Mouse (Mus musculus): ENCODE results near the gene Aldh3b2. TPM values are rescaled to one million over a fixed set of nuclear protein-coding genes. Genes with fewer than 3 reads are reported as not detected.

Gene Aldh3b2
- polyA plus RNA-seq, 1 experiment from 2014 or later, result 0.51 TPM

DNA sequence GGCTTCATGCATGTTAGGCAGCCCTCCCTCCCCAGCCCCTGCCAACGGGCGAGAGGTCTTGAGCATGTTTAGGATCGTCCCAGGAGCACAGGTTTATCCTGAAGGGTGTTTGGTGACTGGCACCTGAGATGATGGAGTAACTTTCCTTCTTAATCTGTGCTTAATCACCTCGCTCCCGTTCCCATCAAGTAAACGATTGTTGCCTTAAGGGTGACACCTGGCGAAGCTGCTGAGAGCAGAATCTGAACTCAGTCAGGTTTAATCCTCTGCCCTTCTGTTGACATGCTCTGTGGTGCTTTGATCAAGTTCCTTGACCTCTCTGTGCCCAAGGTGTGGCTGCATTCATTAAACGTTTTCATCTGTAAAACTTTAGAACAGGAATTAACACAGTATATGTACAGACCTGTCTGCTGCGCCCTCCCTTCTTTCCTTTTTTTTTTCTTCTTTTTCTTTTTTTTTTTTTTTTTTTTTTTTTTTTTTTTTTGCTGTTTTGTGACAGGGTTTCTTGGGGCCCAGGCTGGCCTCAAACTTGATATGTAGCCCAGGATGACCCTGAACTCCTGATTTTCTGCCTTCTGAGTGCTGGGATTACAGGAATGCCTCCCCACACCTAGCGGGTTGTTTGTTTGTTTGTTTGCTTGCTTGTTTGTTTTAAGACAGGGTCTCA, 45.9 kb downstream of the Aldh3b2 start:
- 62% methylated on average over 10 of the region's 10 CpGs for WGBS
- no peaks in the 10 kb centered on the region for H3K27me3 ChIP-seq (replicated peaks; ENCODE audit: control insufficient read depth, insufficient read depth, low read length)
- no peak for TF ChIP-seq CTCF (IDR thresholded peaks at IDR 0.05; ENCODE audit: low read depth)

DNA sequence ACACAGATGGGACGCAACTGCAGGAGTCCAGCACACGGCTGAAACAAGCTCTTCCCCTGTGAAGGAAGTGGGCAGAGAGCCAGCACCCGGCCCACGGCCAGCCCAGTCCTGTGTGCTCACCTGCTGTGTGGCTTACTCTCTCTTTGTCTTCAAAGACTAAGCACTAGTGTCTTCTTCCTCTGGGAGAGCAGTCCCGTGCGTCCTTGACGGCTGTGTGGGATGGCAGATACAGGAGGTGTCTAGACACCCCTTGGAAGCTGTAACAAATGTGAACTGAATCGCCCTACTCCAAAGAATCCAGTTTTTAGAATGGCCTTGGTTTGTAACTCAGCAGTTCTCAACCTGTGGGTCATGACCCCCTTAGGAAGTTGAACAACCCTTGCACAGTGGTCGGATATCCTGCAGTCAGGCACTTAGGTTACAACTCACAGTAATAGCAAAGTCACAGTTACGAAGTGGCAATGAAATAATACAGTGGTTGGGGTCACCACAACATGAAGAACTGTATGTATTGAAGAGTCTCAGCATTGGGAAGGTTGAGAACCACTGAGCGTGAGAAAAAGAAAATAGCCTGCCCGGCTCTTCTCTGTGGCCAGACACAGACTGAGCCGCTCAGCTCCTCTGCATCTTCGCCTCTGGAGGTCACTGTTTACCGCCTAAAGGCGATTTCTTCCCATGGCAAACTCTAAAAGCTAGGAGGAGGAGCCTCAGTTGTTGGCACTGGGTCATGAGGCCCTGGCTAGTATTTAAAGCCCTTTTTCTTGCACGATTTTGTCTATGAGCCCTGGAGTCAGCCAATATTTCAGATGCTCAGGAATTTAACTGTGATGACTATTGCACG, 46.8 kb downstream of the Aldh3b2 start:
- Histone ChIP-seq H3K4me1 (replicated peaks; ENCODE audit: control insufficient read depth, insufficient read depth, low read length) (no peaks in the 10 kb centered on the region), H3K4me3 (ENCODE audit: low read depth, low read length) (no peak overlapping the region), H3K27me3 (replicated peaks; ENCODE audit: control insufficient read depth, insufficient read depth, low read length) (no peaks in the 10 kb centered on the region), H3K9ac (ENCODE audit: low read depth, low read length) (no peak overlapping the region), H3K36me3 (ENCODE audit: control insufficient read depth, insufficient read depth) (no peaks in the 10 kb centered on the region), H3K4me2 (replicated peaks; ENCODE audit: low read depth) (no peak overlapping the region), H3K27ac (ENCODE audit: low read depth, low read length) (no peak overlapping the region), H3K9me3 (ENCODE audit: control insufficient read depth) (no peaks in the 10 kb centered on the region)
- peak; percentile 82 for ATAC-seq
- WGBS, result 27% methylated on average over 18 of the region's 18 CpGs
- peak; percentile 90 for TF ChIP-seq CTCF (IDR thresholded peaks at IDR 0.05; ENCODE audit: low read depth)

More for the DNA sequence above, 45.9 kb downstream of the Aldh3b2 start:
- Histone ChIP-seq H3K4me1 (replicated peaks; ENCODE audit: control insufficient read depth, insufficient read depth, low read length) (no peaks in the 10 kb centered on the region), H3K36me3 (ENCODE audit: control insufficient read depth, insufficient read depth) (no peaks in the 10 kb centered on the region), H3K27ac (ENCODE audit: low read depth, low read length) (no peak overlapping the region), H3K4me2 (replicated peaks; ENCODE audit: low read depth) (no peak overlapping the region), H3K4me3 (ENCODE audit: low read depth, low read length) (no peak overlapping the region), H3K9me3 (ENCODE audit: control insufficient read depth) (no peaks in the 10 kb centered on the region), H3K9ac (ENCODE audit: low read depth, low read length) (no peak overlapping the region)
- ATAC-seq, result no peak

DNA sequence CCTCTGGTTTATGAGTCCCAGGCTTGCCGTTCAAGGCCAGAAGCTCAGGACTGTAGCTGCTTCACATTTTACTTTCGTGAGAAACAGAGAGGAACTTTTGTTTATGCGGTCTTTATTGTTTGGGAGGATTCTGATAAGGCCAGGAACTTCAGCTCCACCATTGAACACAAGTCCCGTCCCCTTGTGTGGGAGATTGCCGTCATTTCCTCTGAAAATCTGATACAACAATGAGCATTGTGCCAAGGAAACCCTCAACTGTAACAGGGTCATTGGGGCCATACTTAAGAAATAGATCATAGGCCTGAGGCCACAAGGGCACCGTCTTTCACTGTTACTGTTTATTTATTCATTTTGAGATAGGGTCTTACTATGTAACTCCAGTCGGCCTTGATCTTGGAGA, 51.1 kb downstream of the Aldh3b2 start:
- Histone ChIP-seq H3K4me3 (ENCODE audit: low read depth, low read length) (no peak overlapping the region), H3K9ac (ENCODE audit: low read depth, low read length) (no peak overlapping the region), H3K4me1 (replicated peaks; ENCODE audit: control insufficient read depth, insufficient read depth, low read length) (no peaks in the 10 kb centered on the region), H3K4me2 (replicated peaks; ENCODE audit: low read depth) (no peak overlapping the region), H3K9me3 (ENCODE audit: control insufficient read depth) (0 out of 2 replicates have a peak, but pooled peaks cover 4% of the 10 kb centered on the region), H3K27me3 (replicated peaks; ENCODE audit: control insufficient read depth, insufficient read depth, low read length) (no peaks in the 10 kb centered on the region), H3K27ac (ENCODE audit: low read depth, low read length) (no peak overlapping the region), H3K36me3 (ENCODE audit: control insufficient read depth, insufficient read depth) (no peaks in the 10 kb centered on the region)
- 46% methylated on average over 7 of the region's 7 CpGs for WGBS
- ATAC-seq, result no peak
- TF ChIP-seq CTCF (IDR thresholded peaks at IDR 0.05; ENCODE audit: low read depth), result no peak

DNA sequence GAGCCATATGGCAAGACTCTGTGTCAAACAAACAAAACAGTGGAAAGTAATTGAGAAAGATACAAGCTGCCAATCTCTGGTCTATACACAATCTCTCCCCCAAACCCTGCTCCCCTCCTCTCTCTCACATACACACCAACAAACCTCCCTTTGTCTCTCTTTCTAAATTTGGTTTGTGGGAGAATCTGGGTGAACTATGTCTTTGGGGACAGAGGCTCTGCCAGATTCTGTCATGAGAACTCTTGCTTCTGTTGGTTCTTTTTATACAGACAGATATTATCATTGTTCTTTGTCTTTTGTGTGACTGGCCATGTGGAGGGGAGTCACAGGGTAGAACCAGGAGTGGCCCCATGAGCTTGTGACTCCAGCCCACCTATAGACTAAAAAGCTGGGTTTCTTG, 55.4 kb downstream of the Aldh3b2 start:
- H3K4me1 ChIP-seq (replicated peaks; ENCODE audit: control insufficient read depth, insufficient read depth, low read length), result no peaks in the 10 kb centered on the region
- 0 out of 2 replicates have a peak, but pooled peaks cover 4% of the 10 kb centered on the region for H3K9me3 ChIP-seq (ENCODE audit: control insufficient read depth)
- no peaks in the 10 kb centered on the region for H3K27me3 ChIP-seq (replicated peaks; ENCODE audit: control insufficient read depth, insufficient read depth, low read length)
- ATAC-seq, result no peak
- H3K4me2 ChIP-seq (replicated peaks; ENCODE audit: low read depth), result no peak overlapping the region
- no peak overlapping the region for H3K27ac ChIP-seq (ENCODE audit: low read depth, low read length)
- H3K9ac ChIP-seq (ENCODE audit: low read depth, low read length), result no peak overlapping the region
- no peaks in the 10 kb centered on the region for H3K36me3 ChIP-seq (ENCODE audit: control insufficient read depth, insufficient read depth)
- no peak for TF ChIP-seq CTCF (IDR thresholded peaks at IDR 0.05; ENCODE audit: low read depth)
- H3K4me3 ChIP-seq (ENCODE audit: low read depth, low read length), result no peak overlapping the region

Other genes with a start within 250 kb of the Aldh3b2 start
- gene Kmt5b, start 204.9 kb upstream of the Aldh3b2 start, polyA plus RNA-seq (2015; fragmentation: Nextera tagmentation; extraction: Ambion mirVana), result 10.4 and 11.0 TPM in 2 replicates
- gene Chka, start 120.6 kb upstream of the Aldh3b2 start, polyA plus RNA-seq (2015; fragmentation: Nextera tagmentation; extraction: Ambion mirVana), result 113 and 155 TPM in 2 replicates
- gene Tcirg1, start 65.2 kb upstream of the Aldh3b2 start, polyA plus RNA-seq (2015; fragmentation: Nextera tagmentation; extraction: Ambion mirVana), result 76.2 and 83.0 TPM in 2 replicates
- gene Ndufs8, start 59.6 kb upstream of the Aldh3b2 start, polyA plus RNA-seq (2015; fragmentation: Nextera tagmentation; extraction: Ambion mirVana), result 303 and 317 TPM in 2 replicates
- gene Aldh3b1, start 42.5 kb upstream of the Aldh3b2 start, polyA plus RNA-seq (2015; fragmentation: Nextera tagmentation; extraction: Ambion mirVana), result 16.1 and 17.4 TPM in 2 replicates
- 28.3 and 29.2 TPM in 2 replicates for gene Unc93b1, start 37.1 kb upstream of the Aldh3b2 start, polyA plus RNA-seq (2015; fragmentation: Nextera tagmentation; extraction: Ambion mirVana)
- not detected in 2 replicates for gene Aldh3b3, start 13.7 kb upstream of the Aldh3b2 start, polyA plus RNA-seq (2015; fragmentation: Nextera tagmentation; extraction: Ambion mirVana)
- 32.3 and 34.5 TPM in 2 replicates for gene Acy3, start 14.2 kb downstream of the Aldh3b2 start, polyA plus RNA-seq (2015; fragmentation: Nextera tagmentation; extraction: Ambion mirVana)
- 0.59 and 0.61 TPM in 2 replicates for gene Tbx10, start 20.4 kb downstream of the Aldh3b2 start, polyA plus RNA-seq (2015; fragmentation: Nextera tagmentation; extraction: Ambion mirVana)
- 31.7 and 32.9 TPM in 2 replicates for gene Nudt8, start 28.3 kb downstream of the Aldh3b2 start, polyA plus RNA-seq (2015; fragmentation: Nextera tagmentation; extraction: Ambion mirVana)
- gene Gm49405, start 28.3 kb downstream of the Aldh3b2 start, polyA plus RNA-seq (2015; fragmentation: Nextera tagmentation; extraction: Ambion mirVana), result 0.42 and 0.44 TPM in 2 replicates
- 0.64 and 0.89 TPM in 2 replicates for gene Doc2g, start 31.0 kb downstream of the Aldh3b2 start, polyA plus RNA-seq (2015; fragmentation: Nextera tagmentation; extraction: Ambion mirVana)
- gene Ndufv1, start 40.5 kb downstream of the Aldh3b2 start, polyA plus RNA-seq (2015; fragmentation: Nextera tagmentation; extraction: Ambion mirVana), result 244 and 255 TPM in 2 replicates
- gene Gstp1, start 65.7 kb downstream of the Aldh3b2 start, polyA plus RNA-seq (2015; fragmentation: Nextera tagmentation; extraction: Ambion mirVana), result 746 and 756 TPM in 2 replicates
- gene Gstp2, start 73.7 kb downstream of the Aldh3b2 start, polyA plus RNA-seq (2015; fragmentation: Nextera tagmentation; extraction: Ambion mirVana), result 151 and 182 TPM in 2 replicates
- gene Gstp3, start 87.2 kb downstream of the Aldh3b2 start, polyA plus RNA-seq (2015; fragmentation: Nextera tagmentation; extraction: Ambion mirVana), result 68.7 and 72.6 TPM in 2 replicates
- not detected in 2 replicates for gene Cabp2, start 109.2 kb downstream of the Aldh3b2 start, polyA plus RNA-seq (2015; fragmentation: Nextera tagmentation; extraction: Ambion mirVana)
- 97.1 and 108 TPM in 2 replicates for gene Cdk2ap2, start 124.9 kb downstream of the Aldh3b2 start, polyA plus RNA-seq (2015; fragmentation: Nextera tagmentation; extraction: Ambion mirVana)
- 13.7 and 16.3 TPM in 2 replicates for gene Pitpnm1, start 127.7 kb downstream of the Aldh3b2 start, polyA plus RNA-seq (2015; fragmentation: Nextera tagmentation; extraction: Ambion mirVana)
- 42.0 and 42.3 TPM in 2 replicates for gene Aip, start 153.5 kb downstream of the Aldh3b2 start, polyA plus RNA-seq (2015; fragmentation: Nextera tagmentation; extraction: Ambion mirVana)
- gene Gpr152, start 167.5 kb downstream of the Aldh3b2 start, polyA plus RNA-seq (2015; fragmentation: Nextera tagmentation; extraction: Ambion mirVana), result not detected in 2 replicates
- 0.33 TPM in 2 replicates for gene Cabp4, start 171.7 kb downstream of the Aldh3b2 start, polyA plus RNA-seq (2015; fragmentation: Nextera tagmentation; extraction: Ambion mirVana)
- 237 and 239 TPM in 2 replicates for gene Coro1b, start 176.3 kb downstream of the Aldh3b2 start, polyA plus RNA-seq (2015; fragmentation: Nextera tagmentation; extraction: Ambion mirVana)
- gene Ptprcap, start 181.3 kb downstream of the Aldh3b2 start, polyA plus RNA-seq (2015; fragmentation: Nextera tagmentation; extraction: Ambion mirVana), result 2.7 and 3.4 TPM in 2 replicates
- gene Rps6kb2, start 191.0 kb downstream of the Aldh3b2 start, polyA plus RNA-seq (2015; fragmentation: Nextera tagmentation; extraction: Ambion mirVana), result 33.9 and 35.1 TPM in 2 replicates
- 0.90 TPM in 2 replicates for gene Carns1, start 203.2 kb downstream of the Aldh3b2 start, polyA plus RNA-seq (2015; fragmentation: Nextera tagmentation; extraction: Ambion mirVana)
- 2.0 and 2.3 TPM in 2 replicates for gene Tbc1d10c, start 219.0 kb downstream of the Aldh3b2 start, polyA plus RNA-seq (2015; fragmentation: Nextera tagmentation; extraction: Ambion mirVana)
- gene Ppp1ca, start 219.7 kb downstream of the Aldh3b2 start, polyA plus RNA-seq (2015; fragmentation: Nextera tagmentation; extraction: Ambion mirVana), result 370 and 382 TPM in 2 replicates
- gene Rad9a, start 229.3 kb downstream of the Aldh3b2 start, polyA plus RNA-seq (2015; fragmentation: Nextera tagmentation; extraction: Ambion mirVana), result 12.3 and 13.5 TPM in 2 replicates
- 2.4 and 2.5 TPM in 2 replicates for gene Clcf1, start 241.9 kb downstream of the Aldh3b2 start, polyA plus RNA-seq (2015; fragmentation: Nextera tagmentation; extraction: Ambion mirVana)
- gene AC109138.7, start 242.0 kb downstream of the Aldh3b2 start, polyA plus RNA-seq (2015; fragmentation: Nextera tagmentation; extraction: Ambion mirVana), result not detected in 2 replicates

Measured in intestine, postnatal 0 days (tissue).